Mouse (Mus musculus) testis, adult 2 months (tissue): ENCODE results near the gene Nox4.

Source experiments
- CTCF ChIP-seq: fragments of 200-500 bp; IDR thresholded peaks from 2 replicates; pipeline ENCODE4 v1.5.1; 2012; ENCODE audit warnings: low read depth, mild to moderate bottlenecking, inconsistent platforms, low read length, moderate library complexity; ENCODE audit not compliant: control insufficient read depth, insufficient read depth, insufficient replicate concordance
- POLR2A ChIP-seq: fragments of 200-500 bp; IDR thresholded peaks from 2 replicates; pipeline ENCODE4 v1.6.1; 2012; ENCODE audit warnings: low read depth, mild to moderate bottlenecking, inconsistent platforms, low read length, moderate library complexity; ENCODE audit not compliant: control insufficient read depth

DNA sequence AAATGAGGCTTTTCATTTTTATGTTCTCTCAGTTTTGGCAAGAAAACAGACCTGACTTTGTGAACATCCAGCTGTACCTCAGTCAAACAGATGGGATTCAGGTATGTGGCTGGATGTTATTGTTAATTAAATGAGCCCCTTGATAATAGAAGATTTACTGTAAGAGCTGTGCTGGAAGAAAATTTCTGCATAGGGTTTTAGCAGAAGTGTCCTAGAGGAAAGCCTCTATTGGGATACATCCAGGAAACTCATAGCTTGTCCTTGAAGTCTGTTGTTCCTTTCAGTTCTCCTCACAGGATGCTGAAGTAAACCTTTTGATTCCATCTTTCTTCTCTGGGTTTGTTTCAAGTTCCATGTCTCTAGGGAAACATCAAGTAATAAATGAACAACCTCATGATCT is 128.4 kb downstream of the Nox4 start:
- TF ChIP-seq CTCF (no peak), POLR2A (no peak)
